Mouse (Mus musculus) layer of hippocampus, adult 11-12 months (tissue): ENCODE measurements around the gene Slc25a33.
"Not testable (repeated sequence)": the region's sequence is repeated elsewhere in the genome, so short reads cannot be mapped to it uniquely, and the experiment has no call there.

Source experiments
- DNase-seq: peaks from one replicate; pipeline ENCODE4 v3.0.0; 2022; ENCODE audit warnings: low spot score

Gene Slc25a33

DNA sequence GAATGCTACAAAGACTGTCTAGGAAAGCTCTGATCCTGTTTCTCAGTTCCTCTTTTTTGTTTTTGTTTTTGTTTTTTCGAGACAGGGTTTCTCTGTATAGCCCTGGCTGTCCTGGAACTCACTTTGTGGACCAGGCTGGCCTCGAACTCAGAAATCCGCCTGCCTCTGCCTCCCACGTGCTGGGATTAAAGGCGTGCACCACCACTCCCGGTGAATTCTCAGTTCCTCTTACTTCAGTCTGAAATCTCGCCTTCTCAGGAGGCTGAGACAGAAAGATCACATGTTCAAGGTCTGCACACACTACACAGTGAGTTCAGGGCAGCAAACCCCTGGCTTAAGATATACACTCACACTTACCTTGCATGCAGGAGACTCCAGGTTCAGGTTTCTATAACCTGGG lies 17.5 kb downstream of the Slc25a33 start:
- not testable (repeated sequence) for DNase-seq

DNA sequence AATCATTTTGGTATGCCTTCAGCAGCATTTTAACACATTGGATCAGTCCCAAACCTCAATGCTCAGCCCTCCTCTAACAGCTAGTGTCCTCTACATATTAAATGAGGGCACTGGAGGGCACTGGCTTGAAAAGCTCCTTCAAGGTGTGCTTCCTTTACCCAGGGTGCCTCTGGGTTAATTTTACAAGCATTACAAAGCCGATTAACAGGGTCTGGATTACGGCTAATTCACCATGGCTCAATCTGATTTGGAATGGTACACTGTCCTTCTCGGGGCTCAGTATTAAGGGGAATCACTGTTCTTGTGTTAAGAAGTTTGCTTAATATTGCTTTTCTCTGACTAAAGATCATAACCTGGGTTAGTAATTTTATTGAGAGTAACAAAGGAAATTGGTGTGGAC lies 21.2 kb downstream of the Slc25a33 start:
- no peak for DNase-seq

DNA sequence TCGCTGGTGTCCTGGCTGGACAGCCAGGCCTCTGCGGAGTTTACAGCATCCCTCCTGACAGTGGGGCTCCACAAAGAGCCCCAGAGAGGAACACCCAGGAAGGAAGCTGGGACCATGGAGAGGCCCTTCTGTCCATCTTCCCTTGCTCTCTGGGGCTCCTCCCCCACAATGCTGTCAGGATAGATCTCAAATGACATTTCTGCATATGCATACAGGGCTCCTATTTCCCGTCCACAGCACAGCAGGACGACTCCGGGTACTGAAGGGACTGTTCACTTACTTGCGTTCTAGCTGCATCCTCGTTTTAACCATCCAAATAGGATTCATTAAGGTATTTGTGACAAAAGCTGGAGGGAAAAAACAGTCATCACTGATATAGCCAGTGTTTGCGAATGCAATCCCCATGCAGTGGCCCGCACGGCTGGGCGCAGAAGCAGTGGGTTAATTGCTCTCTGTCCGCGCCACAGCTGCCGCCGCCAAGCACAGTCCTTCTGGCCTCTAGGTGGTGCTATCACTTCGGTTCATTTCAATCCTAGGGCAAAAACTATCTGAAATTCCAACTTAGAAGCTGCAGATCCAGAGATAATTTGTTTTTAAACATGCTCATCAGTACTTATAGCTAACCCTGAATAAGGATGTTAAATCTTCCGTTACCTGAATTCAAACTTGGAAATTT lies 21.8 kb downstream of the Slc25a33 start:
- peak; percentile 71 for DNase-seq

DNA sequence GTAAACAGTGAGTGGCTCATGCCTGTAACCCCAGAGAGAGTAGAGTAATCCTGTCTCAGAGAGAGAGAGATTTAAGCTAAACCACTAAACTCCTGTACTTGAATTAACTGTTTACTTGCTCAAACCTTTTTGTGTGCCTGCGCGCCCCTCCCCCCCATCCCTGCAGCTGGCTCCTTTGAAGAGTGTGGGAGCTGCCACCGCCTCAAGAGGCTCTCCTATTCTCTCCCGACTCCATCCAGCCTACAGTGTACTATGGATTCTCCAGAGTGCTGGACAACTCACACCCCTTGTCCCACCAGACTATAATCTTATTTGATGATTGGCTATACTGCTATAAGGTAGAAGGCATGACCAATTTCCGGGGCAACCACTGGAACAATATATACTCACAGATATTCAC lies 23.4 kb downstream of the Slc25a33 start:
- DNase-seq, result no peak

DNA sequence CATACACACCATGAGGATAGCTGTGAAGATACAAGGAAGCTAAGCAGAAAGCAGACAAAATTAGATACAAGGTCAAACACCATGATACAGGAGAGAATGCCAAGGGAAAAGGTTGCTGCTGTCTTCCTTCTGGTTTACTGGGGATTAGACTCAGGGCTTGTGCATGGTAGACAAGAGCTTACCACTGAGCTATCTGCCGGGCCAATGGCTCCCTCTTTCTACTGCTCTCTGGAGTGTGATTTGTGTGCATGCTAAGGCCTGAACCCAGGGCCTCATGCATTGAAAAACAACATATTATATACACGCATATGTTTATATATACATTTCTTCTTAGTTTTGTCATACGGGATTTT lies 24.4 kb downstream of the Slc25a33 start:
- DNase-seq, result not testable (repeated sequence)

DNA sequence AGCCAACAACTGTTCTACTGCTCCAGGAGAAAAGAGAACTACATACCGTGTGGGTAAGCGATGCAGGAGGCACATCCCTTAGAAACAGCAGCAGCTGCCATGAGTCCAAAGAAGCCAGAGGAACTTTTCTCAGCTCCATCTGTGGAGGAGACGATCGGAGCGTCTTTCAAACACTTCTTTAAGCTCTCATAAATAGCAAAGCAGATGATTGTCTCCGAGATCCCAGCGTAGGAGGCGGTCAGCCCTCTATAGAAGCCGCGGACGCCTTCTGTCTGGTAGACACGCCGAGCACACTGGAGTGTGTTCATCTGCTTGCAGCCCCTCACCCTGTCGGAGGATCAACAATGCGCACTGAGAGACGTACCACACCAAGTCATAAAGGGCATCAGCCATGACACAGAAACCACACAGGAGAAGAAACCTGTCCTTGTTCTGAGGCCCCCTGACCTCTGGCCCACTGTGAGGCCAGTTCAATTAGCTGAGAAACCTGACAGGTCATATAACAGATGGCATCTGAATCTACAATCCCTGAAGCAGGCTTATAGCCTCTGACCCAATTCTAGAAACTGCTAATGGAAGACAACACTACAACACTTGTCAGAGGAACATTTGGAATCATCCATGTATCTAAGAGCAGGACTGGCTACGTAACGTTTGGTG lies 24.9 kb downstream of the Slc25a33 start:
- DNase-seq, result no peak

DNA sequence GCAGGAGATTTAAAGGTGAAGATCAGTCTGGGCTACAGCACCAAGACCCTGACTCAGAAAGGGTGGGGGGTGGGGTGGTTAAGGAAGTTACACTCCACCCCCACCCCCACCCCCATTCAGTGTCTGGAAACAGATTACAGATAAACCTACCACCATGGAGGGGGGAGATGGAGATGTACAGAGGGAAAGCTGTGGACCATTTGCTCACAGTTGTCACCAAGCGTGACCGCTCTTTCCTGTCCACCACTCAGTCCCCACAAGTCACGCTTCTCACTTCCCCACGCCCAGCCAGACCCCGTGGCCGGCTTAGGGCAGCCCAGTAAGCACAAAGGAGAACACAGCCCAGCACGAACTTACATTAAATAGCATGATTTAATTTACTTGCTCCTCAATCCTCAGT lies 30.0 kb downstream of the Slc25a33 start:
- no peak for DNase-seq

DNA sequence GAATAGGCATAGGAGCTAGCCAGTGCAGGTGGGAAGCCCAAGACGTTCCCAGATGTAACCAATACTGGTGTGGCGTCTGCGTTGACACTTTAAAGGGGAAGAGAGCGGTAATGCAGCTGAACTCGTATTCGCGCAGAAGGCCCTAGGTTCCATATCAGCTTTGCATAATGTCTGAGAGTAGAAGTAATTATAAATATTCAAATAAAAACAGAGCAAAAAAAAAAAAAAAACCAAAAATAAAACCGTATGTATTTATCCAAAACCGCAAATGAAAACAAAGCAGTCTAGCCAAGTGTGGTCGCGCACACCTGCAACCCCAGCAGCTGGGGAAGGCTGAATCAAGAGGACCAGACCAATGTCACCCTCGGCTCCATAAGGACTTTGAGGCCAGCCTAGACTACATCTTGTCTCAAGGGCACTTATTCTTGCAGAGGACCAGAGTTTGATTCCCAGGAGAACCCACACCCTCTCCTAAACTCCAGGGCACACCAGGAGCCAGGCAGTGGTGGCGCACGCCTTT lies 32.0 kb downstream of the Slc25a33 start:
- no peak for DNase-seq

DNA sequence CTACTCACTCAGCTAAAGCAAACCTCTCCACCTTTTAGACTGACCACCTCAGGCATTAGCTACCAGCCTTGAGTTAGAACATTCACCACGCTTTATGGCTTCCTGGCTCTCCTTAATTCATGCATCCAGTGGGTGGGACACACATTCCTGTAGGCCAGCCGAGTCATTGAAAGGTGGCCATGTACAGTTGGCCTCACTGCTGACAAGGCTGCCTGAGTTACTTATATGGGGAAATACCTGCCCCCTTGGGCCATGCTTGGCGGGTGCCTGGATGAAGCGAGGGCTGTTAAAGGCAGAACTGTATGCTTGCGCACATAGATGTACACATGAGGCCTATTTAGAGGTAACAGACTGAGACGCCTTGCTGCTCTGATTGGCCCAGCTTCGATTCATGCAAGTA lies 33.8 kb downstream of the Slc25a33 start:
- no peak for DNase-seq

DNA sequence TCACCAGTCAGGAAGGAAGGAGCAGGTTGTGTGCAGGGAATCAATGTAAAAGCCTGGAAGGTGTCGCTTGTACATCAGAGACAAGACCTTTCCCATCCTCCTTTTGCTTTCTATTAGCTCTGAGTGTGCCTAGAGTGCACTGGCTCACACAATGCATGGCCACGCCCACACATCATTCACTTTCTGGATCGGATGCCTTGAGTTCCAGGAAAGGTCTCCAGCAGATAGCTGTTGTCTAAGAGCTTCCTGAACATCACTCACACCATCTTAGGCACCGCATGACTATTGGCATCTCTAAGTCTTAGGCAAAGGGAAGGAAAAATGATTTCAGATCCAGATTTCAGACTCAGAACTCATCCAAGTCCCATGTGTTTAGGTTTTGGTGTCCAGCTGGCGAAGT lies 34.6 kb downstream of the Slc25a33 start:
- DNase-seq, result no peak

DNA sequence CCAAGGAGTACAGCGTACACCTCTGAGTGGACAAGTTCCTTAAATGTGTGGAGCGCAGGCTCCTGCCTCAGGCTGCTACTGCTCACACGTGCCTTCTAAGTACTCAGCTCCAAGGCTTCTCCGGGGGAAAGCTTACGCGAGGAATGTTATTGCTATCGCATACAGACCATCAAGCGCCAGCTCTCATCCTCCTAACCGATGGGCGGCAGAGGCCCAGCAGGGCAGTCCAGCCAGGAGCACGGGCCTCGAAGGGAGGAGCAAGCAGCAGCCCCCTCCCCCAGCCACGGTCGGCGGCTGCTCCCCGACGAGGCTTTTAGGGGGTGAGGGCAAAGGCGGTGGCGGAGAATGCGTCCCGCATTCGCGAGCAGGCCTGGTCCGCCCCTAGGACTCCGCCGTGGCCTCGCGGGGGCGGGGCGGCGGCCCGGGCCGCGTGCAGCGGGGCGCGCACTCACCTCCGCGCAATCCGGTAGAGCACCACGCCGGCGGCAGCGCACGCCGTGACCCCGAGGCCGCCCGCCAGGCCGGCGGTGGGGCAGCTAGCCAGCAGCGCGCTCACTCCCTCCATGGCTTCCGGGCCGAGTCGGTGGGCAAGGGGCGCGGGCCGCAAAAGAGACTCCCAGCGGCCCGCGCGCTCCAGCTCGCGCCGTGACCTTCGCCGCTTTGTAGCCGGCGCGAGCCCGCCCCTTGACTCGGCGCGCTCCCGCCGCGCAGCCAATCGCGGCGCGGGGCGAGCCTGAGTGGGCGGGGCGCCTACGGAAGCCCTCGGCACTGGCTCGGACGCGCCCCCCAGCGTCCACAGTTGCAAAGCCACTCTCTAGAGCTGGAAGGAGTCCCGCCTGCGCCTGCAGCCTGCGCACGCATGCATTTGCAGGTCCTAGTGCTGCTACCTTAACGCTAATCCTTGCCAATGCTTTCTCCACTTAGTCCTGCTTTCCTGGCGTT lies 36.4 kb downstream of the Slc25a33 start, which contains the start of gene Tmem201:
TSS of gene Tmem201 (minus strand) at position 662 of the 942 bp plus-strand sequence.
- peak; percentile 96 for DNase-seq

DNA sequence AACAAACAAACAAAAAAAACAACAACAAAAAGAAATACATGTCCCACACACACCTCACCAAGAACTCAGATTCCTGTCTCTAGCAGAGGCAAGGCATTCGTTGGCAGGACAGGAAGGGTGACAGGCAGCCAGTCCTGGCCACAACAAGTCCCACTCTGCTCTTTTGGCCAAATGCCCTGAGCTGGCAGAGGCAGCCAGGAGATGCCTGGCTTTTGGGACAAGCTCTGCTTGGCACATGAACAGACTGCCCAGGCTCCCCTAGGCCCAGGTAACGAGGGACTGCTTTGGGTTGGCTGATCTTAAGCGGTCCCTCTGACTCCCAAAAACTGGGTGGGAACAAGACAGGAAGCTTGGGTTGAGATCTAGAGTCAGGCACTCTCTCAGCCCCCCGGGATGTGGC lies 37.5 kb downstream of the Slc25a33 start:
- no peak for DNase-seq

DNA sequence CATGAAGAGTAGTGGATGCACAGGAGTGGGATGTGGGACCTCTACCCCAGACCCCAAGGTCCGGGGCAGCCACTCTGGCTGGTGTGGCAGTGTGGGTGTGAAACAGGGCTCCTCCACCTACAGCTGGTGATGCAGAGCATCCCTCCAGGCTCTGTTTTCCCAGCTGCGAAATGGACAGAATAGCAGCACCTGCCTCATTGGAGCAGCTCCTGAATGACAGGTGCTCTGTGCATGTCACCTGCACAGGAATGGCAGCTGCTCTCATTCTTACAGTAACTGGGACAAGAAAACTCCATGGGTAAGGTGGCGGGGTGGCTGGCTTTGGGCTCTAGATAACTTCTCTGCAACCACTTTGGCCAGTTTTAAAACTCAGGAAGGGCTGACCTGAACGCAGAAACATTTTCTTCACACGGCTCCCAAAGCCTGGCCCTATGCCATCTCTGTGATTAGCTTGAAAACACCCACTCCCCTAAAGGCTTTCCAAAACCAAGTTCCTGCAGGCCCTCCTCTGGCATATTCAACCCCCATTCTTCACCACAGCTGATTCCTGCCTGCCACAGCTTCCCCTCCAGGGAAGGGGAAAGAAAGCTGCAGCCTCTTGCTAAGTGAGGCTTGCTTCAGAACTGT lies 38.3 kb downstream of the Slc25a33 start:
- DNase-seq, result no peak

DNA sequence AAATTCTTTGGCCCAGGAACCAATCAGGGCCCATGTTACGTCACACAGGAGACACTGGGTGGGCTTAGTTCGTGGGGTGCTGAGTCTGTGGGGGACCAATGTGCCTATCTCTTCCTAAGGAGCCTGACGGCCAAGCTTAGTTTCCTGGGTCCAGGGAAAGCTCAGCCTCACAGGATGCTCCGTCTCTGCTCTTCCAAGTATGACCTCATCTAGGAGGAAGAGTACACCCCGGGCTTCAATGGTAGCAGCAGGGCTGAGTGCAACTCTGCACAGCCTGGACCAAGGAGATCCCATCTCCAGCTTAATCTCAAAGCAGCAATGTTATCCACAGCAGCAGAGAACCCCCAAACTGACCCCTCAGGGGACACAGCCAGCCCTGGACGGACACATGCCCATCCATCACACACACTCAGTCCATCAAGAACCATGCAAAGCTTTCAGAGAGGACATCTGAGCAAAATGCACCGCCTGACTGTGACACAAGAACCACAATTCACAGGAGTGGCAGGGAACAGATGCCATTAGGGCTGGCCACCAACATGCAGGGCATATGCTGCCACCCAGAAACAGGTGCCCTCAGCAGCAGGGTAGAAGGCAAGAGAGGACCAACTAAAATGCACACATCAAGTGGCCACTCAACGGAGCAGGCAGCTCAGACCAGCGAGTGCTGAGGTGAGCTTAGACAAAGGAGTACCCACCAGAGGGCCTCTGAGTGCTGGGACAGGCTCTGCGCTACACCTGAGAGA lies 39.2 kb downstream of the Slc25a33 start:
- DNase-seq, result no peak

DNA sequence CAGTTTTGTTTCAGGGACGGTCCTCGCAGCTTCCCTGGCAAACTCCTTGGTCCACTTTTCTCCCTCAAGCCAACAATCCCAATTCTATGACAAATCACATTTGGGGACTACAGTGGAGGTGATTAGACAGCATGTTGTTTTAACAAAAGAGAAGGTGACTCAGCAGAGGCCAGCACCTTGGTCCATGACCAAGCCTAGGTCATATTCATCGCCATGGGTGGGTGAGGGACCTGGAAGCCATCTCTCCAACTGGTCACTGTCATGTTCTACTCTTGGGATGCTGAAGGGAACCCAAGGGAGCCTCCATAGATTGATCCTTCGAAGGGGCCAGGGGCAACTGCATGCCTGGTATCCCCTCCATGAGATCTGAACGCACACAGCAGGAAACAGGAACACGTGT lies 39.8 kb downstream of the Slc25a33 start:
- DNase-seq, result no peak

DNA sequence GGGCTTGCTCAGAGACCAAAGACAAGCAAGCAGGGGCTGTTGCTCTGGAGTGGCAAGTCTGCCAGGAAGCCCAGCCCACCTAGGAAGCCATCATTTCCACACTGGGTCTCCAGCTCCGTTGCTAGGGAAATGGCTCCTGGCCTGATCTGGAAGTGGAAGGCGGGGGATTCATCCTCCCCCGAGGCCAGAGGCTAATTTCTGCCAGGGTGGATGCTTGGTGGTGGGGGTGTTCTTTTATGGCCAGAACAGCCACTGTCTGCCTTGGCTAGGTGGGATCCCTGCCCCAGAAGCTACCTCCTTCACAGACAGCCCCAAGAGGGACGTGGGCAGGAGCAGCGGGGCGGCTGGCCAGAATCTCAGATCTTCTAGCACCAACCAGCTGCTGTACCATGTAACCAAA lies 40.3 kb downstream of the Slc25a33 start:
- DNase-seq, result no peak

DNA sequence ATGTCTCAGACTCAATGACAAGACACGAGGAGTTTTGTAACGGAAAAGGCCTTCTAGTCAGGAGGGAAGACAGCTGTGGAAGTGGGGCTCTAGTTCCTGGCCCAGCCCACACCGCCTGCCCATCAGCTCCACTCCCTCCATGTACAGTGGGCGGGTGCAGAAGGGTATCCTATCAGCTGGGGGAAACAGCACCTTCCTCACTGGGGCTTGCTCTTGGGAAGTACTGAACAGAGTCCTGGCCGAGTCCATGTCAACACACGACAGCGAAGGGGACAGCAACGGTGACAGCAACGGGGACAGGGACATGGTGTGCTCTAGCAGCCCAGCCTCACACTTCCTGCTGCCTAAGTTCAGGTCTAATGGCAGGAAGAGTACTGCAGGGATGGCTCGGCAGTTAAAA lies 41.3 kb downstream of the Slc25a33 start:
- DNase-seq, result no peak

DNA sequence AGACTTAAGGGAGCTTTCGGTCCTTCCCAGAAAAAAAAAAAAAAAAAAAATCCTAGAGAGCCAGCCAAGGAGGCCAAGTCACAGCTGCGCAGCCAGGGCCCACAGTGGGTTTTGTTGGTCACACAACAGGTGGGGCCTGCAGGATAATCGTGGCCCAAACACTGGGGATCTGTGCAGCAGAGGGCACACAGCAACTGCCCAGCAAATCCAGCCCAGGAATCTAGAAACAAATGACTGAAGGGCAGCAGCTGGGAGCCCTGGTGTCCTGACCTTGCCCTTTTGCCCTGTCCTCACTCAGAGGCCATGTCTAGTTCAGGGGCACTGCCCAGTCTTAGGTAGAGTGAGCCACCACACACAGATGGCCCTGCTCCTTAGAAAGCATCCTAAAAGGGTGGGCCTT lies 41.8 kb downstream of the Slc25a33 start:
- DNase-seq, result no peak

DNA sequence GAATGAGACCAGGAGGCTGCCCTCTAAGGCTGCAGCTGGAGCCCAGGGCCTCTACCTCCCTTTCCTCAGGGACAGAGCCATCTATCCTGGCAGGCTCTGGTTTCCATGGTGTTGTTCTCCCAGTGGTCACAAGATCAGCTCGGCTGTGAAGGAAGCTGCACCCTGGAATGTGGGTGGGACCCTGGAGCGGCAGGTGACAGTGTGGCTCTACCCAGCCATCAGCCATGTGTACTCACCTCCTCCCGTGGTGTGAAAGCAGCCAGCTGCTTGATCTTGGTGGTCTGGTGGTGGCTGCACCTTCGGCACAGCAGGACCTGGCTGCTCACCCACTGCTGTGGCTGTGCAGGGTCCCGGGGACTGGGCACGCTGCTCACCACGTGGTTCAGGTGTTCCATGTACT lies 43.2 kb downstream of the Slc25a33 start:
- DNase-seq, result no peak

DNA sequence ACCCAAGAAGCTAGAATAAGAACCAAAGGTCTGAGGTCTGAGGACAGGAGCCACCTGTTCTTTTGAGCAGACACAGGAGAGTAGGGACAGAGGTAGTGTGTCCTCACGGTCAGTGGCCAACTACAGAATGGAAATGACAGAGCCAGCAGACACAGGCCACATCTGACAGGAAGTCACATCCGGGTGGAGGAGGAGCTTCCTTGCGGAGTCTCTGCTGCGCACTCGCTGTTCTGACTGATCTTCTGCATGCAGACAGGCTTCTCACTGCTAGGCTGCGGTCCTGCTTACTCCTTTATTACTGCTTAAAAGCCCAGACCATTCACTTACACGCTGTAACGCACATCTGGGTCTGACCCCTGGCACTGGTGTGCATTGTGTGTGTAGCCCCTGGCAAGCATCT lies 45.3 kb downstream of the Slc25a33 start:
- DNase-seq, result no peak

DNA sequence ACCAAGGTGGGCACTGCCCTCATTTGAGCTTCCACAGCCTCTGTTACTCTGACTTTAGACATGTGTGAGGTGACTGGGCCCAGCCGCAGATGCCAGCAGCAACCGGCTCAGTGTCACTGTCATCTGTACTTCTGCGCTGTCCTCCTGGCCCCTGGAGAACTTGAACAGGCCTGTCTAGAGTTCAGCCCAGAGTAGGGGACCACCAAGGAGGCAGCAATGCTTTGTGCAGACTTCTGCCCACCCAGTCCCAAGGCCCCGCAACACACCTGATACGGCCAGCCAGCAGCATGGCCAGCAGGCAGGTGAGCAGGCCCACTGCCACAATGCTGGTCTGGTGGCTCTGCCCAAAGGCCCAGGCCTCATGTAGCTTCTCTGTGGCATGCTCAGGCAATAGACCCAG lies 46.4 kb downstream of the Slc25a33 start:
- no peak for DNase-seq
